Mouse (Mus musculus) midbrain, embryonic 12.5 days (tissue): ENCODE measurements at regions not wholly inside any gene's neighbourhood (a gene's known extent, or its start where the extent isn't known, plus 50 kb on each side); places are given as distances from the start of the nearest gene placed in this dataset.
A peak's percentile ranks its signal among the peaks of the same experiment; 100 is the strongest.
"Not testable (repeated sequence)": the region's sequence is repeated elsewhere in the genome, so short reads cannot be mapped to it uniquely, and the experiment has no call there.

Experiments used
- ATAC-seq: fragments of 200-750 bp; cut with Nextera tagmentation; 2 replicates; pipeline ENCODE4 v1.8.0; 2017; ENCODE audit warnings: low read depth, moderate TSS enrichment, moderate library complexity; ENCODE audit not compliant: low FRiP score
- H3K27ac ChIP-seq: fragments of 300-500 bp; sonication (generic); replicated peaks from 2 replicates; pipeline ENCODE4 v1.5.1; 2016; ENCODE audit warnings: mild to moderate bottlenecking
- H3K27me3 ChIP-seq: fragments of 300-500 bp; sonication (generic); 2 replicates; pipeline ENCODE4 v1.6.1; 2016; ENCODE audit warnings: mild to moderate bottlenecking
- H3K36me3 ChIP-seq: fragments of 300-500 bp; sonication (generic); 2 replicates; pipeline ENCODE4 v1.6.1; 2016
- H3K4me1 ChIP-seq: fragments of 300-500 bp; sonication (generic); 2 replicates; pipeline ENCODE4 v1.6.1; 2016
- H3K4me2 ChIP-seq: fragments of 300-500 bp; sonication (generic); replicated peaks from 2 replicates; pipeline ENCODE4 v1.6.1; 2016; ENCODE audit warnings: mild to moderate bottlenecking, moderate library complexity
- H3K4me3 ChIP-seq: fragments of 300-500 bp; sonication (generic); 2 replicates; pipeline ENCODE4 v1.5.1; 2016; ENCODE audit warnings: mild to moderate bottlenecking
- H3K9ac ChIP-seq: fragments of 300-500 bp; sonication (generic); replicated peaks from 2 replicates; pipeline ENCODE4 v1.6.1; 2016; ENCODE audit warnings: mild to moderate bottlenecking, moderate library complexity
- H3K9me3 ChIP-seq: fragments of 300-500 bp; sonication (generic); 2 replicates; pipeline ENCODE4 v1.6.1; 2016; ENCODE audit warnings: mild to moderate bottlenecking
- WGBS: fragments of 180-500 bp; shearing (Covaris S2); methylation state at CpG from one replicate; pipeline ENCODE4 v1.1.7; 2016; 5-methylcytosine and 5-hydroxymethylcytosine counted together

DNA sequence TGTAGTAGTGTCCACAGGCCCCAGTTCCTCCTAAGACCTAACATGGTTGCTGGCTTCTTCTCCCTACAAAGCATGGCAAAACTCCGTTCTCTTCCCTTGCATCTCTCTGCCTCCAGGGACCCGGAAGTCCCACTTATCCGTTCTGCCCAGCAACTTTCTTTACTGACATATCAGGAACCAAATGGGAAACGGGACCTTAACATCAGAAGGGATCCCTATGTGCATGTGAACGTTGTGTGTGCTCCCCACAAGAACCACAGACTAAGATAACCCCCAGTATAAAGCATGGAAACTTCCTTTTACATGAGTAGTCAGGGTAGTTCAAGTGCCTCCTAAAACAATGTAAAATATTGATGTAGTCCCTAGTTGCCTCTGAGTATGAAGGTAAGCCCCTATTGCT, 61.6 kb downstream of the Zxdb start:
- no peaks in the 10 kb centered on the region for H3K36me3 ChIP-seq
- no peak overlapping the region for H3K27ac ChIP-seq
- H3K4me3 ChIP-seq, result no peak overlapping the region
- no peak overlapping the region for H3K4me2 ChIP-seq
- WGBS, result 79% methylated on average over 5 of the region's 5 CpGs
- H3K9me3 ChIP-seq, result no peaks in the 10 kb centered on the region
- no peaks in the 10 kb centered on the region for H3K27me3 ChIP-seq
- no peaks in the 10 kb centered on the region for H3K4me1 ChIP-seq
- ATAC-seq, result no peak
- H3K9ac ChIP-seq, result no peak overlapping the region

GRCm38 (mm10) chrX:94788331-94788920, 64.1 kb downstream of the Zxdb start:
- H3K9me3 ChIP-seq, result no peaks in the 10 kb centered on the region

GRCm38 (mm10) chrX:94796845-94797244, 72.5 kb downstream of the Zxdb start:
- peak; percentile 50 for ATAC-seq
- H3K4me3 ChIP-seq, H3K4me2 ChIP-seq, H3K27me3 ChIP-seq, H3K4me1 ChIP-seq, H3K9ac ChIP-seq, H3K36me3 ChIP-seq, H3K9me3 ChIP-seq, H3K27ac ChIP-seq: not testable (repeated sequence)
- no CpG with 5 or more reads among the region's 37 CpGs for WGBS

More at GRCm38 (mm10) chrX:94788331-94788920, 64.1 kb downstream of the Zxdb start:
- H3K4me1 ChIP-seq, result no peaks in the 10 kb centered on the region
- no peak for ATAC-seq
- H3K36me3 ChIP-seq, result no peaks in the 10 kb centered on the region
- no peak overlapping the region for H3K9ac ChIP-seq
- no peak overlapping the region for H3K4me3 ChIP-seq
- H3K4me2 ChIP-seq, result no peak overlapping the region
- no peak overlapping the region for H3K27ac ChIP-seq
- 84% methylated on average over 3 of the region's 3 CpGs for WGBS
- H3K27me3 ChIP-seq, result no peaks in the 10 kb centered on the region

GRCm38 (mm10) chrX:94797348-94798182, 73.2 kb downstream of the Zxdb start:
- not testable (repeated sequence) for H3K27me3 ChIP-seq, H3K4me1 ChIP-seq, H3K4me2 ChIP-seq, H3K36me3 ChIP-seq, H3K4me3 ChIP-seq, H3K27ac ChIP-seq, H3K9me3 ChIP-seq, H3K9ac ChIP-seq
- ATAC-seq, result peak; percentile 78
- no CpG with 5 or more reads among the region's 131 CpGs for WGBS

GRCm38 (mm10) chrX:94798183-94798619, 73.8 kb downstream of the Zxdb start:
- H3K4me1 ChIP-seq, H3K27ac ChIP-seq, H3K9ac ChIP-seq, H3K4me3 ChIP-seq, H3K36me3 ChIP-seq, H3K27me3 ChIP-seq, H3K9me3 ChIP-seq, H3K4me2 ChIP-seq: not testable (repeated sequence)
- WGBS, result no CpG with 5 or more reads among the region's 22 CpGs
- ATAC-seq, result peak; percentile 65

DNA sequence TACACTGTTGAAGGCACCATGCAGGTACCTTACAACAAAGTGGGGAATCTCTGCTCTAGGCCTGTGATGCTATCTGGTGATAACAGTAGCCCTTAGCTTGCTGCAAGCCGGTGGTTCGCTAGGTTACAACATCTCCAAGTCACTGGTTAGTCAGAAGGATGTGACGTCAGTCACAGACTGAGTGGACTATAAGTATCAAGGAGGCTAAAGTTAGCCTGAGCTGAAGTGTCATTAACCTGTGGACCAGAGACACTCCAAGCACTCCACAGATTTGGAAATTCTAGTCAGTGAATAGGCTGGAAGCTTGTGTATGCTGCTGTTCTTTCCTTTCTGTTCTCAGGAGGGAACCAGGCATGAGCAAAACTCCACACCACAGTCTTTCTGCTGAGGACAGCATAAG, 88.4 kb downstream of the Zxdb start:
- H3K4me2 ChIP-seq, H3K4me1 ChIP-seq, H3K4me3 ChIP-seq, ATAC-seq, H3K36me3 ChIP-seq, H3K27me3 ChIP-seq, H3K9ac ChIP-seq, H3K9me3 ChIP-seq, H3K27ac ChIP-seq: not testable (repeated sequence)
- WGBS, result no CpG with 5 or more reads among the region's 3 CpGs

GRCm38 (mm10) chrX:94827524-94827923, 103.2 kb downstream of the Zxdb start:
- H3K4me2 ChIP-seq, H3K4me3 ChIP-seq, H3K9ac ChIP-seq, H3K36me3 ChIP-seq, H3K27ac ChIP-seq, H3K4me1 ChIP-seq, ATAC-seq, H3K9me3 ChIP-seq, H3K27me3 ChIP-seq: not testable (repeated sequence)
- WGBS, result 86% methylated on average over 6 of the region's 6 CpGs

DNA sequence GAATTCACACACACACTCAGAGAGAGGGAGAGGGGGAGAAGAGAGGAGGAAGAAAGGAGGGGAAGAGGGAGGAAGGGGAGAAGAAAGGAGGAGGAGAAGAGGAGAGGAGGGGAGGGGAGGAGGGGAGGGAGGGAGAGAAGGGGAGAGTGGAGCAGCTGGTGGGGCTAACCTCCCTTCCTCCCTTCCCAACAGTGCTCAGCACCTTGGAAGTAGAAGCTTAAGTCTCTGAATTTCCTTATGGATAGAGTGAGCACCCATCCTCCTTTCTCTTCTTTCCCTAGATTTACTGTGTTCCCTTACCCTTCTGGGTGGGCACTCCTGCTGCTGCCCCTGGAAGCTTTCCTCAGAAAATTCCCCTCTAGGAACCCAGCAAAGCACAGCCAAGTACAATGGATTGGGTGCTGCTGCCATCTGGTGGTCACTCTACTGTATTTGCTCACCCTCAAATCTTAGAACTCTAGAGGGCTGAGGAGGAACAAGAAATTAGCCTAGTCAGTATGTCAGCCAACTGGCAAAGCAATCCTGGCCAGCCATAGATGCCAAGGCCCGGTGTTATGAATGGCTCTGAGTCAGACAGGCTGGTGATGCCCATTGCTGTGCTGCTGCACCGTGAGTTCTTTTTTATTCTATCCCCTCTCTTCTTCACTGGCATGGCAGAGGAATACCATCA, 119.9 kb downstream of the Zxdb start:
- H3K4me3 ChIP-seq, H3K27ac ChIP-seq, H3K36me3 ChIP-seq, H3K4me2 ChIP-seq, H3K9me3 ChIP-seq, H3K4me1 ChIP-seq, H3K27me3 ChIP-seq, H3K9ac ChIP-seq: not testable (repeated sequence)
- ATAC-seq, result peak; percentile 62
- 32% methylated on average over 2 of the region's 2 CpGs for WGBS

DNA sequence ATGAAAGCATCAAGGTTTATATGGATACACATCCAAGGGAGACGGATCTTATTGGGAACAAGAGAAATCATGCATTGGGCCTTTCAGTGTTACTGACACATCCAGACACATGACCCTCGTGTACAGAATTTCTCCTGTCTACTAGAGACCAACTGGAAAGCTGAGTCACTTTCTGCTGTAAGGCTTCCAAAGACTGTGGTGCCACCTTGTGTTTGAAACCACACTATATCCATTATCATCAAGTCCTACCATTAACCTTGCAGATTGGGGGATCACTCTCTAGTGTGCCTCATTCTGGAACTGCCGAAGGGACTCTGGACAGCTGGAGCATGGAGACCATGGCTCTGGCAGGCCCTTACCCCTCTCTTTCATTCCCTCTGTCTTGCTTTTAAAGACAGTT, 125.2 kb downstream of the Zxdb start:
- not testable (repeated sequence) for H3K9me3 ChIP-seq, H3K4me2 ChIP-seq, H3K27ac ChIP-seq, H3K36me3 ChIP-seq, H3K4me1 ChIP-seq, H3K9ac ChIP-seq, ATAC-seq, H3K27me3 ChIP-seq, H3K4me3 ChIP-seq
- WGBS, result 80% methylated on average over 1 of the region's 3 CpGs

- Histone ChIP-seq H3K9me3 (no peaks in the 10 kb centered on the region), H3K4me3 (no peak overlapping the region), H3K4me2 (no peak overlapping the region), H3K9ac (no peak overlapping the region), H3K4me1 (no peaks in the 10 kb centered on the region), H3K36me3 (no peaks in the 10 kb centered on the region), H3K27ac (no peak overlapping the region), H3K27me3 (no peaks in the 10 kb centered on the region)
- no peak for ATAC-seq
- 83% methylated on average over 1 of the region's 1 CpGs for WGBS
These were observed 133.1 kb downstream of the Zxdb start for GRCm38 (mm10) chrX:94857501-94857900.

- Histone ChIP-seq H3K27ac (no peak overlapping the region), H3K36me3 (no peaks in the 10 kb centered on the region), H3K4me1 (no peaks in the 10 kb centered on the region), H3K4me2 (no peak overlapping the region), H3K9me3 (no peaks in the 10 kb centered on the region), H3K27me3 (no peaks in the 10 kb centered on the region), H3K9ac (no peak overlapping the region), H3K4me3 (no peak overlapping the region)
- WGBS, result 70% methylated on average over 4 of the region's 4 CpGs
- ATAC-seq, result no peak
These were observed 133.6 kb downstream of the Zxdb start for GRCm38 (mm10) chrX:94857954-94858353.

DNA sequence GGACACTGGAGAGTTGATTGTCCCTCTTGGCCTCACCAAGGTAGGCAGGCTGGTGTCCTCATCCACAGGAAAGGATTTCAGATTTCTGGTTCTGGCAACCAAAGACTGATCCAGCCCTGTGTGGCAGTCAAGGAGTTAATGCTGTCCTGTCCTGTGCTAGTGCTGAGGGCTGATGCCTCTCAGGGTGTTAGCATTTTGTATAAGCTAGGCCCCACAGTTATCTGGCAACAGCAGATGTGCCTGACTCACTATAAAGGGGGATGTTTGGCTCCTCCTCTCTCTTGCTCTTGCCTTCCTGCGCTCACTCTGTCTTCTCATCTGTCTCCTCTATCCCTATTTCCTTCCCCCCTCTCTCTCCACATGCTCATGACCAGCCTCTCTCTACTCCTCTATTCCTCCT, 138.8 kb downstream of the Zxdb start:
- H3K27me3 ChIP-seq, result no peaks in the 10 kb centered on the region
- no peaks in the 10 kb centered on the region for H3K9me3 ChIP-seq
- 67% methylated on average over 1 of the region's 1 CpGs for WGBS
- H3K4me2 ChIP-seq, result no peak overlapping the region
- H3K27ac ChIP-seq, result no peak overlapping the region
- H3K9ac ChIP-seq, result no peak overlapping the region
- no peaks in the 10 kb centered on the region for H3K36me3 ChIP-seq
- ATAC-seq, result no peak
- H3K4me1 ChIP-seq, result no peaks in the 10 kb centered on the region
- H3K4me3 ChIP-seq, result no peak overlapping the region
